Mouse (Mus musculus) adrenal gland, postnatal 25 days (tissue): Measurements from ENCODE around the gene Gm19402. TPM values are rescaled to one million over a fixed set of nuclear protein-coding genes. Genes with fewer than 3 reads are reported as not detected.
A peak's percentile ranks its signal among the peaks of the same experiment; 100 is the strongest.
"Not testable (repeated sequence)": the region's sequence is repeated elsewhere in the genome, so short reads cannot be mapped to it uniquely, and the experiment has no call there.

ENCODE experiments used
- DNase-seq: peaks from one replicate; pipeline ENCODE4 v3.0.0; 2021; ENCODE audit warnings: mixed read lengths
- long read RNA-seq: library from polyadenylated mRNA; stranded (forward); transcript quantifications from one replicate; pipeline ENCODE4 v2.0.0, GENCODE M21; 2021
- total RNA-seq: library from RNA; stranded (reverse); gene quantifications from 2 replicates; pipeline ENCODE4 v1.2.3, GENCODE M21; 2021

Gm19402 gene
- not detected in 2 replicates for total RNA-seq
- long read RNA-seq, result 0 reads

DNA sequence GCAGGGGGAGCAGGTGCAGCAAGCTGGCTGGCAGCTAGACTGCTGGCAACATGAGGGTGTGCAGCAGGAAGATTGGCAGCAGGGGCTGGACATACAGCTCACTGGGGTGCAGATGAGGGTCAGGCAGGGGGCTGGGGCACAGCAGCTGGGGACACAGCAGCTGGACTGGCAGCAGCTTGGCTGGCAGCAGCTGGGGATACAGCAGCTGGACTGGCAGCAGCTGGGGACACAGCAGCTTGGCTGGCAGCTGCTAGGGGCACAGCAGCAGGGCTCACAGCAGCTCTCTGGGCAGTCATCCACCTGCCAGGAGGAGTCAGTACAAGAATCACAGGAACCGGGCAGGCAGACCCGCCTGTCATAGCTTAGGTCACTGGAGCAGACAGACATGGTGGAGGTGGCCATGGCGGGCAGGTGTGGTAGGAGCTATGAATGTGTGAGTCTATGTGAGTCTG is at the start of gene Gm19402:
Gene Gm19402, minus strand, starts transcription at position 402 of the 452 bp plus-strand sequence.
- DNase-seq, result not testable (repeated sequence)

- DNase-seq, result no peak
Measured at GRCm38 (mm10) chr10:77738929-77739328, 48.4 kb upstream of the Gm19402 start.

DNA sequence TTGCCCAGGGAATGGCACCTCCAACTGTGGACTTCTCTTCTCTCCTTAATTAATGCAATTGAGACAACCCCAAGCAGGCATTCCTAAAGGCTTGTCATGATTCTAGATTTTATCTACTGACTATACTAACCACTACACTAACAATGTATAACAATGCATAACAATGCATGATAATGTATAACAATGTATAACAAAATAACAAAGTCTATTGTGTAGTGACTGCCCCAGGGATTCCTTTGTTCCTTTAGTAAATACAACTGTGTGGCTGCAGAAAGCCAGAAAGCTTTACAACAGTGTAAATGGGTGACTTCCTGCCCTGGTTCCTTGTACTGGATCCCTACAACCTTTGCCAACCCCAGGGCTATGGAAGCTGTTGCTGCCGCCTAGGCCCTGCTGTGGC is 45.4 kb upstream of the Gm19402 start:
- no peak for DNase-seq

- peak; percentile 8 for DNase-seq
Measured at GRCm38 (mm10) chr10:77729241-77729640, 38.7 kb upstream of the Gm19402 start.

DNA sequence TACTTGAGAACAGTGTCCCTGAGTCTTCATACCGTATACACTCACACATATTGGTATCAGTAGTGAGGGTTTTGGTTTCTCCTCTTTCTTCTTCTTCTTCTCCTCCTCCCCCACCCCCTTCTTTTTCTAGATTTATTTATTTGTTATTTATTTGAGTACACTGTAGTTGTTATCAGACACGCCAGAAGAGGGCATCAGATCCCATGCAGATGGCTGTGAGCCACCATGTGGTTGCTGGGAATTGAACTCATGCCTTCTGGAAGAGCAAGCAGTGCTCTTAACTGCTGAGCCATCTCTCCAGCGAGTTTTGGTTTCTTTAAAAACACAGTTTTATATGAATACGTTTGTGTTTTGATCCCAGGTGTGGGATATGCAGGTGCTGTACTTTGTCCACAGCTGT is 37.7 kb upstream of the Gm19402 start:
- no peak for DNase-seq

DNA sequence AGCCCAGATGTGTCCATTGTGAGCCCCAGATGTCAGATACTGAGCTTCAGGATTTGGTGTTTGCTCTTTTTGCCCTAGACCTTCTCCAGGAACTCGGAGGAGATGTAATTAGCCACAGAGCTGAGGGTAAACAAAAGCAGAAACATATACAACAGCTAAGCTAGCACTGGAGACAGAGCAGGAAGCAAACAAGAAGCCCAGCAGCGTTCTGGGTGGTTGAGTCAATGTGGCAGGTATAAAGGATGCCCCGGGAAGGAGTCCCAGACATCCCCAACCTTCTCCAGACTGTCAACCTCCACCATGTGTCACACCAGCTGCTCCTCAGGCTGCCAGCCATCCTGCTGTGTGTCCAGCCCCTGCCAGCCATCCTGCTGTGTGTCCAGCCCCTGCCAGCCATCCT is 35.6 kb upstream of the Gm19402 start, which contains the start of gene Gm10100:
Gene Gm10100, plus strand, starts transcription at position 301 of the 400 bp plus-strand sequence.
- DNase-seq, result no peak

DNA sequence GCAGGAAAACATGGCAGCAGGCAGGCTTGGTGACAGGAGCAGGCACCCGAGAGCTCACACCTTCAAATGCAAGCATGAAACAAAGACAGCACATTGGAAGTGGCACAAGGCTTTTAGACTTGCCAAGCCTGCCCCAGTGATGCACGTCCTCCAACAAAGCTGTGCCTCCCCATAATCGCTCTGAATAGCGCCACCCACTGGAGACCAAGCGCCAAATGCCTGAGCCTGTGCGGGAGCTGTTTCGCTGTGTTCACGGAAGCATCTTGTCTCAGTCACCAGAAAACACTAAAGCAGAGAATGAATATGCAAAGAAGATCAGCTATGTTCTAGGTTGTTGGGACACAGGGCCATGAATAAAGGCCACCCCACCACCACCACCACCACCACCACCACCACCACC is 34.3 kb upstream of the Gm19402 start:
- no peak for DNase-seq

- not testable (repeated sequence) for DNase-seq
Measured at GRCm38 (mm10) chr10:77720299-77720698, 29.7 kb upstream of the Gm19402 start, which contains the start of gene Krtap12-1. Krtap12-1 (plus strand) TSS chr10:77720599.

- no peak for DNase-seq
Measured at GRCm38 (mm10) chr10:77715507-77715906, 24.9 kb upstream of the Gm19402 start, which contains the start of gene Gm10142. Gm10142 (plus strand) TSS chr10:77715807.

- DNase-seq, result no peak
Measured at GRCm38 (mm10) chr10:77713734-77714133, 23.2 kb upstream of the Gm19402 start.

DNA sequence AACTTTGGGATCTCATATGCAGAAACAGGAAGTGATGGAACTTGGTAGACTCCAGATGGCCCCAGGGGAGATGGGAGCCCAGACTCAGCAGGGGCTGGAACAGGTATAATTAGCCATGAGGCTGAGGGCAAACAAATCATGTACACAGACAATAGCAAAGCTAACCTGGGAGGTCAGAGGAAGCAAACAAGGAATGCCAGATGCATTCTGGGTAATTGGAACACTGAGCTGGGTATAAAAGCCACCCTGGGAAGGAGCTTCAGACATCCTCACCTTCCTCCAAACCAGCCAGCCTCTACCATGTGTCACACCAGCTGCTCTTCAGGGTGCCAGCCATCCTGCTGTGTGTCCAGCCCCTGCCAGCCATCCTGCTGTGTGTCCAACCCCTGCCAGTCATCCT is 20.6 kb upstream of the Gm19402 start, which contains the start of gene Gm10024:
Gene Gm10024, plus strand, starts transcription at position 301 of the 400 bp plus-strand sequence.
- DNase-seq, result not testable (repeated sequence)

- no peak for DNase-seq
Measured at GRCm38 (mm10) chr10:77709831-77710230, 19.3 kb upstream of the Gm19402 start.

DNA sequence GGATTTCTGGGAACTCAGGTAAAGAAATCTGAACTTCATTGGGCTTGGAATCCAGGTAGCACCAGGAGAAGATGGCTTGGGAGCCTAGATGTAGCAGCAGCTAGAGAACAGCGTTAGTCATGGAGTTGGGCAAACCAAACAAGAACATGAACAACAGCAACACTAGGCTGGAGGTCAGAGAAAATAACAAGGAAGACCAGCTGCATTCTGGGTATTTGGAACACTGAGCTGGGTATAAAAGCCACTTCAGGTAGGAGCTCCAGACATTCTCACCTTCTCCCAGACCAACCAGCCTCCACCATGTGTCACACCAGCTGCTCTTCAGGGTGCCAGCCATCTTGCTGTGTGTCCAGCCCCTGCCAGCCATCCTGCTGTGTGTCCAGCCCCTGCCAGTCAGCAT is 15.8 kb upstream of the Gm19402 start, which contains the start of gene Gm10272:
Gene Gm10272, plus strand, starts transcription at position 301 of the 400 bp plus-strand sequence.
- no peak for DNase-seq

DNA sequence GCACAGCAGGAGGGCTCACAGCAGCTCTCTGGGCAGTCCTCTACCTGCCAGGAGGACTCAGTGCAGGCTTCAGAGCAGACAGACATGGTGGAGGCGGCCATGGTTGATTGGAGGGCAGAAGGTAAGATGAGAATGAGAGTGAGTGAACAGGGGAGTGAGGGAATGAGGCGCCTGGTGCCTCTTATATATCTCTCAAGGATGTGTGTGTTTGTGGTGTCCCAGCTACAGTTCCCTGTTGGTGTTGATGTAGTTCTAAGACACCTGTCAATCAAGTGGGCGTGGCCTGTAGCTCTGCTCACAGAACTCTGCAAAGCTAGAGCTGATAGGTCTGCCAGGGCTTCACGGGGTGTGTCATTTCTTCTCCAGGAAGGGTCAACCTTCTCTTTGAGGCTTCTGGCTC is 6.6 kb upstream of the Gm19402 start, which contains the start of gene Gm9508:
Gene Gm9508, minus strand, starts transcription at position 101 of the 400 bp plus-strand sequence.
- no peak for DNase-seq

DNA sequence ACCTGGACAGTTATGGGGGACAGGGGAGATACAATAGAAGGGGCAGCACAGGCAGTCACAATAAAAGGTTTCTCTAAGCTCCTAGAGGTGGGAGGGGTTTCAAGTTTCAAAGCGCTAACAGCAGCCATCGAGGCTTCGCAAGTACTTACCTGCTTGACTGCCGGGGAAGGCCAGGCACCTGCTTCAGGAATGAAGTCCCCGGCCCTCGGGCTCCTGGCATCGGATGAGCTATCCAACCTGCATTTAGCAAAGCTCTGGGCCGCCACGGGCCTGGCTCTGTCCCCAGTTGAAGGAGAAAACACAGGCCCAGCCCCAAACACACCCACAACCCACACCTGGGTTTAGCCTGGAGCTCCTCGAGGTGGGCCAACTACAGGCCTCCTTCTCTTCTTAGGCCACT is 3.5 kb downstream of the Gm19402 start:
- no peak for DNase-seq

DNA sequence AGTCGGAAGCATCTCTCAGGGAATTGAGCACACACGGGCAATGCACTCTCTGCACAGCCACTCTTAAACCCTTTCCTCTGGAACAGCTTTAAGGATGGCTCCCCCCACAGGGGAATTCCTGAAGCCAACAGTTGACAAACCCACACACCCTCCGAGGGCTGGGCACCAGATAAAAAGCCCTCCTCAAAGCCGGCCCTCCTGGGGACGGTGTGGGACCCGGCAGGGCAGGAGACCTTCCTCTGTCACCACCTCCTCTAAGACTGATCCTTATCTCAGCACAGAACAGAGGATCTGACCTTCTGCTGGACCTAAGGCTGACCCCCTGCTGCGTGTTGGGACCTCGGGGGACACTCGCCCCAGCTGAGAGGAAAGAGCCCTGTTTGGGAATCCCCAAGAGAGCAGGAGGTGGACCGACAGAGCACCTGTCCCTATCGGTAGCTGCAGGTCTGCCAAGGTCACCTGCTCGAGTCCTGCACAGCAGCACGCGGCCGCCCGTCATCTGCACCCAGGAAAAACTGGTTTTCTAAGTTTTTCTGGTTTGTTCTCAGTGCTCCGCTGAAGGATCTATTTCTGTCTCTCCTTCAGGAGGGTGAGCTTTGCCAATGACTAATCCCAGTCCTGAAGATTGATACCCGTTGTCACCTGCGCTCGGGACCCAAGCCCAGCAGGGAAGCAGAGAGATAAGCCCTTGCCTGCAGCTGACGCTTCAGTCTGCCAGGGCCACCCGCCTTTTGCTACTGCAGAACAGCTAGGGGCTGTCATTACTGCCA is 4.5 kb downstream of the Gm19402 start, which contains the start of gene Tspear:
Gene Tspear, plus strand, starts transcription at position 675 of the 770 bp plus-strand sequence.
- no peak for DNase-seq

GRCm38 (mm10) chr10:77684181-77684580 is 6.4 kb downstream of the Gm19402 start:
- DNase-seq, result no peak

DNA sequence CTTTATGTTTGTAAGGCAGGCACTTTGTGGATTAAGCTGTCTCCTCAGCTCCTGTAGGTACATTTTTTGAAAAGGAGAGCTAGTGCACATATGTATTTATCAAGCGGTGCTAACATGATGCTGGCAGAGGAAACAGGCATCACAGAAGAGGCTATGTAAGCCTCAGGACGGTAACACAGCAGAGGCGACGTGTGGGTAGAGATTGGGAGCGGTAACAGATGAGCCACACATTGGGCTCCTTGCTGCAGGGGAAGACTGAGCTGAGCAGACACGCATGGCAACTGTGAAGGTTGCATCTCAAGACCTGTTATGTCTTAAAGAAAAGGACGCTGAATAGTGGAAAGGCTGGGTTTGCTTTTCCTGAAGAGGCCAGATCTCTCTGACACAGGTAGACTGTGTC is 7.6 kb downstream of the Gm19402 start:
- DNase-seq, result no peak

- DNase-seq, result no peak
Measured at GRCm38 (mm10) chr10:77677562-77677961, 13.0 kb downstream of the Gm19402 start.

DNA sequence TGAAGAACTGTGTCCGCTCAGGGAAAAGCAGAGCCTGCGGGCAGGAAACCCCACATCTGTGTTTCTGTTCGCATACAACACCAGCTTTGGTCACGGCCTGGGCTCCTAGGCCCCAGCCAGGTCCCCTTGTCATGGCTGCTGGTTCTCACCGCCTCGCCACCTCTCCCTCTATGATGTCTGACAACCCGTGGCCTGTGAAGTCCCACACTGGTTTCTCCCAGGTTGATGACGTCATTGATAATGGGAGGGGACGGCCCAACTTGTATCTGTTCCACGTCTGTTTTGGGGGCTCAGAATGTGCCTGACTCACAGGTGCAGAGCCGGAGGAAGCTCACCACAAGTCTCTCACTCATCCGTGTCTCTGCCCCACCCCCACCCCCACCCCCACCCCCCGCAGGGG is 16.8 kb downstream of the Gm19402 start:
- no peak for DNase-seq

DNA sequence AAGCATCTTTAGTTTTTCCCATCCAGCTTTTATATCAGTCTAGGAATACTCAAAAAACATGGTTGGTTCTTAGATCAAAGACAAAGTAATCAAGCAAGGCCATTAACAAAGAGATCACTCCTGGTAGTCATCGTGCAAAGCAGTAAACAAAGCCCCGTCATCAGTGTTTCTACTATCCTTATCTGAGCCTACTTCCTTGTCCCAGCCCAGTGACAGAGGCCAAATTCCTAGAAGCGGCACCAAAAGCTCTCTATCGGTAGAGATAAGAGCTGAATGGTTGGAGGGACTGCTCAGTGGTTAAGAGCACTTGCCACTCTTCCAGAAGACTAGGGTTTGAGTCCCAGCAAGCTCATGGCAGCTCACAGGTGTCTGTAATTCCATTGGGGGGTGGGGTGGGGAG is 19.0 kb downstream of the Gm19402 start:
- DNase-seq, result no peak

GRCm38 (mm10) chr10:77670710-77671109 is 19.8 kb downstream of the Gm19402 start:
- DNase-seq, result no peak

GRCm38 (mm10) chr10:77667402-77667801 is 23.2 kb downstream of the Gm19402 start:
- DNase-seq, result no peak

DNA sequence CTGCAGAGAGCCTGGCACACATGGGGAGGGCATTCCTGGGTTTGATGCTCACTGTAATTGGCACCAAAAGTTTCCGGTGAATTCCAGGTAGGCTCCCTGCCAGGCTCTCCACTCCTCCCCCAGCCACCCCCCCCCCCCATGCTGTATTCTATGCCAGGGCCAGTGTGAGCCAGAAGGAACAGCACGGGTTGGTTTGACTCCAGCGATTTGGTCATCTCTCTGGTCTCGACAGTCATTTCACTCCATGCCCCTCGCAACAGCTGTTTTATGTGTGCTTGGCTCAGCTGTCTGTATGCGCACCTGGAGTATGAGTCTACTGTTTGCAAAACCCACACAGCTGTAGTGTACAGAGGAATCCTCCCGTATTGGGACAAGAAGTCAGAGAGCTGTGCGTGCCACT is 24.2 kb downstream of the Gm19402 start:
- DNase-seq, result no peak
